Mouse (Mus musculus): ENCODE data around the gene Nedd1. TPM values are rescaled to one million over a fixed set of nuclear protein-coding genes. Genes with fewer than 3 reads are reported as not detected.

The Nedd1 gene
- polyA plus RNA-seq, 1 experiment from 2014 or later = 22.2 TPM

DNA sequence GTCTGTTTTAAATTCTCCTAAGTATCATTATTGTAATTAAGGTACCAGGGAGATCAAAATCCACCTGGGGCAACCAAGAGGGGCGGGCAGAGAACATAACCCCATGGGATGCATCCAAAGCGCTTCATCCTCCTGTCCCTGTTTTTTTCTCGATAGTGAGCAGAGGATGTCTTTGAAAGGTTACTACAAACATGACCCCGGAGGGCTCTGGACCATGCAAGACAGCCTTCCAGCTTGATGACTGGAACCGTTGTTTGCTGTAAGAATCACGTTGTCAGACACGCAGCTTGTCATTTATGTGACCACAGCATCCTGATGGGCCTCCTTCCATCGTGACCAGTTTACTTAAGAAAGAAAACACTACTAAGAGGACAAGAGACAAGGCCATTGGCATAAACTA, 73.1 kb downstream of the Nedd1 start:
- no peak for ATAC-seq (ENCODE audit: low read depth)
- Histone ChIP-seq H3K4me3 (no peak overlapping the region), H3K27ac (replicated peaks) (no peak overlapping the region), H3K4me1 (replicated peaks) (peaks cover 6% of the 10 kb centered on the region), H3K9me3 (no peaks in the 10 kb centered on the region), H3K36me3 (no peaks in the 10 kb centered on the region), H3K27me3 (no peaks in the 10 kb centered on the region), H3K9ac (no peak overlapping the region), H3K4me2 (no peak overlapping the region)
- WGBS = 63% methylated on average over 8 of the region's 8 CpGs

GRCm38 (mm10) chr10:92647691-92648090, 74.5 kb downstream of the Nedd1 start:
- Histone ChIP-seq H3K9ac (no peak overlapping the region), H3K4me1 (replicated peaks) (peaks cover 2% of the 10 kb centered on the region), H3K9me3 (no peaks in the 10 kb centered on the region), H3K27ac (replicated peaks) (no peak overlapping the region), H3K36me3 (no peaks in the 10 kb centered on the region), H3K27me3 (no peaks in the 10 kb centered on the region), H3K4me2 (no peak overlapping the region), H3K4me3 (no peak overlapping the region)
- WGBS = 96% methylated on average over 2 of the region's 2 CpGs
- ATAC-seq (ENCODE audit: low read depth) = no peak

DNA sequence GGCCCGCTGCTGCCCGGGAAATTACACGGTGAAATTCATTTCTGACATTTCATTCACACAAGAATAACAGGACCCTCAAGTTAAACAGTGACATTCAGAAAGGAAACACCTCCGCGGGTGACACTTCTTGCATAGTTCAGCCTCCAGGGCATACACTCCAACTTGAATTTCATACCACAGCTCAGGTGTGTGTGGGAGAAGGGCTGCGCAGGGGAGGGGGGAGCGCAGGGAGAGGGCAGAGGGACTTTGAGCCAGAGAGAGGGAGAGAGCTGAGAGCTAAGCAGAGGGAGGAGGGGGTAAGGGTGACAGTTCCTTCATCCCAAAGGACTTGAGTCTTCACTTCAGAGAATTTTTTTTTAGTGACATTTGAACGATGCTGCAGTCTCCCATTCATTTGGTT, 78.2 kb downstream of the Nedd1 start:
- no peak overlapping the region for H3K9ac ChIP-seq
- no peak overlapping the region for H3K4me3 ChIP-seq
- H3K4me1 ChIP-seq (replicated peaks) = no peaks in the 10 kb centered on the region
- WGBS = 76% methylated on average over 8 of the region's 8 CpGs
- no peak for ATAC-seq (ENCODE audit: low read depth)
- H3K36me3 ChIP-seq = no peaks in the 10 kb centered on the region
- H3K9me3 ChIP-seq = no peaks in the 10 kb centered on the region
- no peaks in the 10 kb centered on the region for H3K27me3 ChIP-seq
- no peak overlapping the region for H3K27ac ChIP-seq (replicated peaks)
- no peak overlapping the region for H3K4me2 ChIP-seq

GRCm38 (mm10) chr10:92641032-92641431, 81.2 kb downstream of the Nedd1 start:
- Histone ChIP-seq H3K4me1 (replicated peaks) (no peaks in the 10 kb centered on the region), H3K4me2 (no peak overlapping the region)

More at GRCm38 (mm10) chr10:92641032-92641431, 81.2 kb downstream of the Nedd1 start:
- H3K27me3 ChIP-seq = no peaks in the 10 kb centered on the region
- H3K4me3 ChIP-seq = no peak overlapping the region
- H3K36me3 ChIP-seq = no peaks in the 10 kb centered on the region
- no peak overlapping the region for H3K9ac ChIP-seq
- peaks cover 10% of the 10 kb centered on the region; the same call in 1 of the 2 replicates for H3K9me3 ChIP-seq
- no peak for ATAC-seq (ENCODE audit: low read depth)
- no peak overlapping the region for H3K27ac ChIP-seq (replicated peaks)

Data from neural tube, embryonic 13.5 days (tissue).